Mouse (Mus musculus) brain, embryonic 14.5 days (tissue): ENCODE measurements around the gene Gm7735. TPM values are rescaled to one million over a fixed set of nuclear protein-coding genes. Genes with fewer than 3 reads are reported as not detected.
"Not testable (repeated sequence)": the region's sequence is repeated elsewhere in the genome, so short reads cannot be mapped to it uniquely, and the experiment has no call there.

ENCODE experiments used
- DNase-seq: peaks from one replicate; pipeline ENCODE4 v3.0.0-alpha.2; 2011; ENCODE audit warnings: low read depth
- CTCF ChIP-seq: fragments of 200-500 bp; IDR thresholded peaks from 2 replicates; pipeline ENCODE4 v1.5.1; 2012; ENCODE audit warnings: inconsistent platforms, mild to moderate bottlenecking, moderate library complexity, borderline replicate concordance; ENCODE audit not compliant: insufficient read depth, insufficient read length; ENCODE audit errors: extremely low read depth
- POLR2A ChIP-seq: fragments of 200-500 bp; IDR thresholded peaks from 2 replicates; pipeline ENCODE4 v1.6.1; 2012; ENCODE audit warnings: mild to moderate bottlenecking, inconsistent platforms, borderline replicate concordance; ENCODE audit not compliant: poor library complexity, insufficient read depth, insufficient read length, severe bottlenecking; ENCODE audit errors: extremely low read depth
- polyA plus RNA-seq: library from polyadenylated mRNA; depleted of rRNA; stranded (reverse); fragments of >200 nt; gene quantifications from 2 replicates; pipeline ENCODE4 v1.2.3, GENCODE M21; 2012; rRNA removed

Gene Gm7735
- polyA plus RNA-seq = not detected in 2 replicates

DNA sequence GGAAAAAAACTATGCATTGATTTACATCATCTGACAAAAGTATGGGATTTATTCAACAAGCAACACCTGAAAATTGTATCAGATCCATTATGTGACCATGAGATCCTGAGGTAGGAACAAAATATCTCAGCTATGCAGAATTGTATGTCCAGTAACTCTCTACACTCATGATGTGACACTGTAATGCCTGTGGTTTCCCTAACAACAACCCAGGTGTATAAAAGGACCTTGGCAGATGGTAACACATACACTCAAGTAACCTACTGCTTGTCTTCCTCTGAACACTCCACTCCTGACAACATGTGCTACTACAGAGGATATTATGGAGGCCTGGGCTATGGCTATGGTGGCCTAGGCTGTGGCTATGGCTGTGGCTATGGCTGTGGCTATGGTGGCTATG, at the start of gene Gm7735:
TSS of gene Gm7735 (plus strand) at position 301 of the 400 bp plus-strand sequence.
- not testable (repeated sequence) for DNase-seq

DNA sequence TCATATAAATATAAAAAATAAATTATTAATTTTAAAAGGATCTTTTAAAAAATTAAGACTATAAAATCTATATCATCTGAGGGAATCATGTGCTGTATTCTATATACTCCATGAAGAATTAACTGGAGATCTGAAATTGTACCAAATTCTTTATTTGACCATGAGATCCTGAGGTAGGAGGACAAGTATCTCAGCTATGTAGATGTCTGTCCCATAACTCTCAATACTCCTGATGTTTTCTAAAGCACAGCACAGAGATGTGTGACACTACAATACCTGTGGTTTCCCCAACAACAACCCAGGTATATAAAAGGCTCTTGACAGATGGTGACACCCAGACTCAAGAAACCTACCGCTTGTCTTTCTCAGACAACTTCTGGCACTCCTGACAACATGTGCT, 28.7 kb upstream of the Gm7735 start, which contains the start of gene Gm6358:
TSS of gene Gm6358 (plus strand) at position 301 of the 400 bp plus-strand sequence.
- no peak for DNase-seq
- no peak for TF ChIP-seq CTCF
- no peak for TF ChIP-seq POLR2A

DNA sequence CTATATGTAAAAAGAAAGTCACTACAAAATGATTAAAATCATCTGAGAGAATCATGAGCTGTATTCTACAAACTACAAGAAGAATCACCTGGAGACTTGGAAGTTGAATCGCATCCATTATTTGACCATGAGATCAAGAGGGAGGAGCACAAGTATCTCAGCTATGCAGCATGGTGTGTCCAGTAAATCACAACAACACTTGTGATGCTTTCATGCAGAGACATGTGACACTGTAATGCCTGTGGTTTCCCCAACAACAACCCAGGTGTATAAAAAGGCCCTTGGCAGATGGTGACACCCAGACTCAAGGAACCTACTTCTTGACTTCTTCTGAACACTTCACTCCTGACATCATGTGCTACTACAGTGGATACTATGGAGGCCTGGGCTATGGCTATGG, 18.5 kb upstream of the Gm7735 start, which contains the start of gene Gm10061:
TSS of gene Gm10061 (plus strand) at position 301 of the 400 bp plus-strand sequence.
- no peak for TF ChIP-seq POLR2A
- no peak for TF ChIP-seq CTCF
- DNase-seq = no peak

DNA sequence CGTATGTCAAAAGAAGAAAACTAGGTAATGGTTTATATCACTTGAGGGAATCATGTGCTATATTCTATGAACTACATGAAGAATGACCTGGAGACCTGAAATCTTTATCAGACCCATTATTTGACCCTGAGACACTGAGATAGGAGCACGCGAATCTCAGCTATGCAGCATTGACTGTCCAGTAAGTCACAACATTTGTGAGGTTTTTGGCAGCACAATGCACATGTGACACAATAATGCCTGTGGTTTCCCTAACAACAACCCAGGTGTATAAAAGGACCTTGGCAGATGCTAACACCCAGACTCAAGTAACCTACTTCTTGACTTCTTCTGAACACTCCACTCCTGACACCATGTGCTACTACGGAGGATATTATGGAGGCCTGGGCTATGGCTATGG, 11.6 kb upstream of the Gm7735 start, which contains the start of gene Gm9789:
TSS of gene Gm9789 (plus strand) at position 301 of the 400 bp plus-strand sequence.
- no peak for DNase-seq
- TF ChIP-seq POLR2A = no peak
- TF ChIP-seq CTCF = no peak

DNA sequence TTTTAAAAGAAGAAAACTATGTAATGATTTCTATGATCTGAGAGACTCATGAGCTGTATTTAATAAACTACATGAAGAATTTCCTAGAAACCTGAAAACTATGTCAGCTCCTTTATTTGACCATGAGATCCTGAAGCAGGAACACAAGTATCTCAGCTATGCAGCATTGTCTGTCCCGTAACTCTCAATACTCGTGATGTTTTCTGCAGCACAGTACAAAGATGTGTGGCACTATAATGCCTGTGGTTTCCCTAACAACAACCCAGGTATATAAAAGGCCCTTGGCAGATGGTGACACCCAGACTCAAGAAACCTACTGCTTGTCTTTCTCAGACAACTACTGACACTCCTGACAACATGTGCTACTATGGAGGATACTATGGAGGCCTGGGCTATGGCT, 5.1 kb downstream of the Gm7735 start, which contains the start of gene 1110057P08Rik:
TSS of gene 1110057P08Rik (plus strand) at position 301 of the 400 bp plus-strand sequence.
- DNase-seq = no peak
- TF ChIP-seq CTCF (no peak), POLR2A (no peak)

DNA sequence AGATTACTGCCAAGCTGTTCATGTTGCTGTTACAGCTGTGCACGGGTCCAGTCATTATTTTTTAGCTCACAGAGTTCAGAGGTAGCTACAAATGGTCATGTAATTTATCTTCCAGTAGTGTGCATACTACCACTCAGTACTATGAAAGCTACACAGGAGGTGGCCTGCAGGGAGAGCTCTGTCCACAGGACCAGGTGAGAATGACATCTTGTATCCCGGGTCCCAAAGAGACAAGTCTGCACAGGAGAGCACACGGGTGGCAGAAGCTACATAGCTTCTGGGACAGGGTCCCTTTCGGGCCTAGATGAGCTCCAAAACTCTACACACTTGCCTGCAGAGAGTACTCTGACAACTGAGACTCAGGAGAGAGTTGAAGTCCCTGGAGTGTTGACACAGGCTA, 19.3 kb downstream of the Gm7735 start:
- DNase-seq = no peak
- TF ChIP-seq POLR2A (no peak), CTCF (no peak)

DNA sequence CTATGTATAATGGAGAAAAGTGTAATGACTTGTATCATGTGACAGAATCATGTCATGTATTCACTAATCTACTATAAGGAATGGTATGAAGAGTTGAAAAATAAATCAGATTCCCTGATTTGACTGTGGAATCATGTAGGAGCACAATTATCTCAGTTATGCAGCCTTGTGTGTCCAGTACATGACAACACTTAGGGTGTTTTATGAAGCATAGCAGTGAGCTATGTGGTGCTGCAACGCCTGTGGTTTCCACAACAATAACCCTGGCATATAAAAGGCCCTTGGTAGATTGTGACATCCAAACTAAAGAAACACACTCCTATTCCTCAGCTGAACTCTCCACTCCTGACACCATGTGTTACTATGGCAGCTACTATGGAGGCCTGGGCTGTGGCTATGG, 36.3 kb downstream of the Gm7735 start, which contains the start of gene Krtap20-2:
TSS of gene Krtap20-2 (plus strand) at position 301 of the 400 bp plus-strand sequence.
- TF ChIP-seq POLR2A (no peak), CTCF (no peak)

More for the DNA sequence above, 36.3 kb downstream of the Gm7735 start, which contains the start of gene Krtap20-2:
- DNase-seq = no peak

Other genes starting within 250 kb of the Gm7735 start
- gene Krtap19-9b, start 237.2 kb upstream of the Gm7735 start, polyA plus RNA-seq = not detected in 2 replicates
- not detected in 2 replicates for gene Krtap16-3, start 206.6 kb upstream of the Gm7735 start, polyA plus RNA-seq
- gene Krtap22-2, start 158.7 kb upstream of the Gm7735 start, polyA plus RNA-seq = not detected in 2 replicates
- gene Gm10229, start 154.2 kb upstream of the Gm7735 start, polyA plus RNA-seq = not detected in 2 replicates
- not detected in 2 replicates for gene Krtap6-1, start 137.8 kb upstream of the Gm7735 start, polyA plus RNA-seq
- not detected in 2 replicates for gene Gm10228, start 128.0 kb upstream of the Gm7735 start, polyA plus RNA-seq
- not detected in 2 replicates for gene Krtap6-5, start 121.6 kb upstream of the Gm7735 start, polyA plus RNA-seq
- gene 1110025L11Rik, start 105.5 kb upstream of the Gm7735 start, polyA plus RNA-seq = not detected in 2 replicates
- not detected in 2 replicates for gene Krtap6-3, start 85.5 kb upstream of the Gm7735 start, polyA plus RNA-seq
- not detected in 2 replicates for gene Gm6358, start 28.6 kb upstream of the Gm7735 start, polyA plus RNA-seq
- not detected in 2 replicates for gene Gm10061, start 18.4 kb upstream of the Gm7735 start, polyA plus RNA-seq
- not detected in 2 replicates for gene Gm9789, start 11.5 kb upstream of the Gm7735 start, polyA plus RNA-seq
- not detected in 2 replicates for gene 1110057P08Rik, start 5.2 kb downstream of the Gm7735 start, polyA plus RNA-seq
- not detected in 2 replicates for gene Krtap20-2, start 36.4 kb downstream of the Gm7735 start, polyA plus RNA-seq
- not detected in 2 replicates for gene Krtap21-1, start 234.4 kb downstream of the Gm7735 start, polyA plus RNA-seq